Mouse (Mus musculus) urinary bladder, postnatal 4 days (tissue): ENCODE results near the gene Chd9.
"Not testable (repeated sequence)": the region's sequence is repeated elsewhere in the genome, so short reads cannot be mapped to it uniquely, and the experiment has no call there.

Source experiments
- DNase-seq, 2 experiments: peaks; one replicate each; pipeline ENCODE4 v3.0.0; 2021 to 2022; ENCODE audit warnings: low spot score in 2 of 2

Gene Chd9

GRCm38 (mm10) chr8:90906922-90907321, 78.8 kb downstream of the Chd9 start:
- DNase-seq, result no peak

GRCm38 (mm10) chr8:90907516-90907847, 79.3 kb downstream of the Chd9 start:
- DNase-seq, result no peak

GRCm38 (mm10) chr8:90907848-90908551, 79.8 kb downstream of the Chd9 start:
- DNase-seq, result peak; percentile 96 to 97

GRCm38 (mm10) chr8:90908580-90909471, 80.7 kb downstream of the Chd9 start:
- peak; percentile 51 to 63 for DNase-seq

- no peak for DNase-seq
Observed at GRCm38 (mm10) chr8:90923158-90923905, 95.2 kb downstream of the Chd9 start.

- DNase-seq, result no peak
Observed at GRCm38 (mm10) chr8:90928412-90928811, 100.3 kb downstream of the Chd9 start.

GRCm38 (mm10) chr8:90930125-90930524, 102.0 kb downstream of the Chd9 start:
- not testable (repeated sequence) for DNase-seq

- no peak for DNase-seq
Observed at GRCm38 (mm10) chr8:90932934-90933333, 104.8 kb downstream of the Chd9 start.

- DNase-seq, result no peak
Observed at GRCm38 (mm10) chr8:90934786-90935185, 106.6 kb downstream of the Chd9 start.

GRCm38 (mm10) chr8:90936840-90937239, 108.7 kb downstream of the Chd9 start:
- DNase-seq, result no peak

- no peak for DNase-seq
Observed at GRCm38 (mm10) chr8:90938352-90938930, 110.3 kb downstream of the Chd9 start.

- DNase-seq, result no peak
Observed at GRCm38 (mm10) chr8:90939867-90940266, 111.7 kb downstream of the Chd9 start.

GRCm38 (mm10) chr8:90943770-90944169, 115.6 kb downstream of the Chd9 start:
- no peak for DNase-seq

- peak; percentile 47 to 69 for DNase-seq
Observed at GRCm38 (mm10) chr8:90954802-90955760, 126.9 kb downstream of the Chd9 start.

GRCm38 (mm10) chr8:90955761-90956136, 127.6 kb downstream of the Chd9 start:
- DNase-seq, result no peak

- no peak for DNase-seq
Observed at GRCm38 (mm10) chr8:90956390-90956789, 128.2 kb downstream of the Chd9 start.

GRCm38 (mm10) chr8:90957711-90958110, 129.6 kb downstream of the Chd9 start:
- no peak for DNase-seq

- no peak for DNase-seq
Observed at GRCm38 (mm10) chr8:90959721-90960120, 131.6 kb downstream of the Chd9 start.

GRCm38 (mm10) chr8:90961603-90962002, 133.5 kb downstream of the Chd9 start:
- no peak for DNase-seq

- DNase-seq, result no peak
Observed at GRCm38 (mm10) chr8:90964044-90964443, 135.9 kb downstream of the Chd9 start.
